Mouse (Mus musculus) skeletal muscle tissue, postnatal 0 days (tissue): Measurements from ENCODE around the gene Casp1. TPM values are rescaled to one million over a fixed set of nuclear protein-coding genes. Genes with fewer than 3 reads are reported as not detected.

Source experiments
- polyA plus RNA-seq: library from polyadenylated mRNA; unstranded; fragments of >200 nt; fragmentation: Nextera tagmentation; extraction: Ambion mirVana; gene quantifications from 2 replicates; pipeline ENCODE4 v1.2.1, GENCODE M21; 2015

The Casp1 gene
- polyA plus RNA-seq = 1.7 and 1.9 TPM in 2 replicates

DNA sequence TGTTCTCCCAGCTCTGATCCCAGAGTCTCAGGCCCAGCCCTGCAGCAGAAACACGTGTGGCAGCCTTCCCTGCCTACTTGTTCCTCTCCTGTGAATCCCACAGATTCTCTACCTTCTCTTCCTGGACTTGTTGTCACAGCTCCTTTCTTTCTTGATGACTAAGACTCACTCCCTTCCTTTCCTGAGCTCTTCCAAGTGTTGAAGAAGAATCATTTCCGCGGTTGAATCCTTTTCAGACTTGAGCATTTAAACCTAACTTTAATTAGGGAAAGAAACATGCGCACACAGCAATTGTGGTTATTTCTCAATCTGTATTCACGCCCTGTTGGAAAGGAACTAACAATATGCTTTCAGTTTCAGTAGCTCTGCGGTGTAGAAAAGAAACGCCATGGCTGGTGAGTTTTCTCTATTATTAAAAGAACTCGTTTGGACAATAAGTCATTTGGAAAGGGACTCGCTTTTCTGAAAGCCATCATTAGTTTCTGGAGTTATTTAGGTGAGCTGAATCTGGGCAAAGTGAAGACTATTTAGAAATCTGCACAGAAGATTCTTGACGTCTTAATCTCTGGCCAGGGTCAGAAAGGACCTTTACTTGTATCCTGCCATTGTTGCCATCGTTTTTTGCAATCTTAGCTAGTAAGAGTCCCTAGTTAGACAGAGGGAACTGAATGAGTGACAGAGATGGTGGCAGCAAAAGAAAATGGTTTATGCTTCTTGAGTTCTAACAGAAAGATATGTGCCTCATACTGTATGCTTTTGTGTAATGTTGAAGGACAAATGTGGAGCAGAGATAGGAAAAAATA lies at the start of gene Casp1:
Casp1 (plus strand) TSS at position 189 of the 803 bp plus-strand sequence.

DNA sequence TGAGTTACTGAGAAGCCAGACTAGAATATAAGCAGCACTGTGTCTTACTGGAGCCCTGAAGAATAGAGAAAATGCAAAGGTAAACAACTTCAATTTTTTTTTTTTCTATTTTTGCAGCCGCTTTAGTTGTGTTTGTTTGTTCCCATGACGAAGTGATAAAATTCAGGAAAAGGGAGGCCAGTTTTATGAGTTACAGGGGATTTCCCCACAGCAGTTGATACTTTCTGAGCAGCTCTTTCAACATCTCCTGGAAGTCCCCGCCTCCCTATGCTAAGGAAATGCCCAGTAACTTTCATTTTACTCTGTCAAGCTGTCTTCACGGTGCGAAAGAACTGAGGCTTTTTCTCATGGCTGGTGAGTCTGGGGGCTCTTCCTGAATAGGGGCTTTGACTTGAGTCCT lies 10.2 kb downstream of the Casp1 start, which contains the start of gene Casp4:
Casp4 (plus strand) TSS at position 268 of the 400 bp plus-strand sequence.

DNA sequence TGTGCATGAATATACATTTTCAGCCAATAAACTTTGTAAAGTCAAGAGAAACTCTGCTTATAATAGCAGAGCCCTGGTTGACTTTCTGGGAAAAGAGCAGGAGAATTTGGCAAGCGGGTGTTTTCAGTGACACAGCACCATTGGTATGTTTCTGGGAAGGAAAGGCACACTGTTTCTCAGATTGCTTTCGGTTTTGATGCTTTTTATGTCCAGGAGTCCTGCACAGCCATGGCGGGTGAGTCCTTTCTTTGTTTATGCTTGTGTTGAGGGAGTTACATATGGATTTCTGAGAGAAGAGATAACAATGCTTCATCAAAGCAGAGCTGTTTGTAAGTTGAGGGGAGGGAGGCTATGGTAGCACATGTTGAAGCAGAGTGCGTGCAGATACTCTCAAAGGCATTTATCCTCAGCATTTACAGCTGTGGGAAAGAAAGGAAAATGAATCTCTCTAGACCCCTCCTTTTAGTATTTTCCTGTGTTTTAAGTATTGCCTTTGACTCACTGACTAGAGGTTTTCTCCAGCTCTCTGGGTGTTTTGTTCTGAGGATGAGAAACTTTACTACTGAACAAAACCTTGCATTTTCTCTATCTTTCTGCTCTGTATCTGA lies 47.1 kb downstream of the Casp1 start, which contains the start of gene Casp12:
Casp12 (plus strand) TSS at position 140 of the 608 bp plus-strand sequence.

Other genes starting within 250 kb of the Casp1 start
- gene Casp4, start 10.3 kb downstream of the Casp1 start, polyA plus RNA-seq = 3.3 and 3.9 TPM in 2 replicates
- gene Casp12, start 46.9 kb downstream of the Casp1 start, polyA plus RNA-seq = 12.9 and 13.0 TPM in 2 replicates